Mouse (Mus musculus): ENCODE measurements at regions not wholly inside any gene's neighbourhood (a gene's known extent, or its start where the extent isn't known, plus 50 kb on each side); places are given as distances from the start of the nearest gene placed in this dataset.

DNA sequence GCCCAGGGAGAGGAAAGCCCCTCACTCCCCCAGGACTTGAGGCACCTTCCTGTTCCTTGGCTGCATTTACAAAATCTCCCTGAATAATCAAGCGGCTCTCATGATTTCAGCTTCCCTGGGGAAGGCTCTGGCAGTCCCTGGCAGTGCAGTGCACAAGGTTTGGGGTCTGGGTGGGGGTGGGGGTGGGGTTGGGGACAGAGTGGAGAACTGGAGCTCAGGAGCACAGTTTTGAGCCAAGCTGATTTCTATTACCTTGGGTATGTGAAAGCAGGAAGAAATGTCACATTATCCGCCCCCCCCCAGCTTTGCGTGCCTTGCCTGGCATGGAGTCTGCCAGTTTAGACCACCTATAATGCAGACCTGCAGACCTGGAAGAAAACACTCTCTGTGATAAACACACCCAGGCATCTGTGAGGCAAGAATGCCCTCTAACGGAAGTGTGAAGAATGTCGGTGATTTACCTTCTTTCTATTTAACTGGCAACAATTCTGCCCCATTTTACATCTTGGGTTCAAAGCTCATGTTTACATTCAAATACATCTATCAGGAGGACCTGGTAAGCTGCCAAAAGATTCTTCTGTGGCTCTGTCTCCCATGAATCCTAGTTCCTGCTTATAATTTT, 93.9 kb upstream of the Far2 start:
- TF ChIP-seq CTCF (IDR thresholded peaks at IDR 0.05; ENCODE audit: low read depth, low read length) (no peak), POLR2A (IDR thresholded peaks at IDR 0.05; ENCODE audit: borderline replicate concordance, low read depth, low read length) (no peak)

Measured in bone marrow macrophage, adult 2 months (primary cell).